Mouse (Mus musculus) gastrocnemius, postnatal 4 days (tissue): Measurements from ENCODE around the gene E330009J07Rik. TPM values are rescaled to one million over a fixed set of nuclear protein-coding genes. Genes with fewer than 3 reads are reported as not detected.

Source experiments
- DNase-seq, 2 experiments: peaks; one replicate each; pipeline ENCODE4 v3.0.0; 2021 to 2022; ENCODE audit warnings: low spot score in 2 of 2, mixed read lengths in 2 of 2
- long read RNA-seq, 2 experiments: library from polyadenylated mRNA; stranded (forward); transcript quantifications; one replicate each; pipeline ENCODE4 v2.0.0; 2021
- total RNA-seq, 2 experiments: library from RNA; stranded (reverse); gene quantifications; 2 replicates each; pipeline ENCODE4 v1.2.3; 2021

Gene E330009J07Rik
- 1 to 10 TPM; 3.9 to 5.4 TPM for total RNA-seq
- long read RNA-seq, experiment 1, full-length matches to known transcripts: 6 of 7 reads
- long read RNA-seq, experiment 1, partial matches to known transcripts: 1 of 7 reads
- long read RNA-seq, experiment 1, other reads (novel, unspliced or antisense): 0 of 7 reads
- long read RNA-seq, experiment 2, full-length matches to known transcripts: 6 of 8 reads
- long read RNA-seq, experiment 2, partial matches to known transcripts: 0 of 8 reads
- long read RNA-seq, experiment 2, other reads (novel, unspliced or antisense): 2 of 8 reads

DNA sequence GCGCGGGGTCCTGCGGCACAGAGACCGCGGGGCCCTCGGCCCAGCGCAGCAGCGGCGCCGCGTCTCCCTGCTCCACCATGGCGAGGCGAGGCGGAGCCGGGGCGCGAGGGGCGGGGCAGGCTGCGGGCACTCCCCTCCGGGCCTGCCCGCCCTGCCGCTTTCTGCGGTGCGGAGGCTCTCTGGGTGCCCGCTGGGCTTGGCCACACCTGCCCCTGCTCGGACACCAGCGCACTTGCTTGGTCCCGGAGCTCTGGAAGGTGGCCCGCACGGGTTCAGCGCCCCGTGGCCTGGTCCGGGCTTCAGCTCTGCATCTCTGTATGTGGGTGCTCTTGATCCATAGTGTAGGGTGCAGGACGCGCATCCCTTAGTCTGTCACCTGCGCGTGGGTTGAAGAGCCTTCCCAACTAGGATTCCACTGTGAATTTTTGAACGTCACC is at the start of gene E330009J07Rik:
E330009J07Rik (minus strand) TSS at position 89 of the 437 bp plus-strand sequence.
- peak; percentile 66 to 79 for DNase-seq

DNA sequence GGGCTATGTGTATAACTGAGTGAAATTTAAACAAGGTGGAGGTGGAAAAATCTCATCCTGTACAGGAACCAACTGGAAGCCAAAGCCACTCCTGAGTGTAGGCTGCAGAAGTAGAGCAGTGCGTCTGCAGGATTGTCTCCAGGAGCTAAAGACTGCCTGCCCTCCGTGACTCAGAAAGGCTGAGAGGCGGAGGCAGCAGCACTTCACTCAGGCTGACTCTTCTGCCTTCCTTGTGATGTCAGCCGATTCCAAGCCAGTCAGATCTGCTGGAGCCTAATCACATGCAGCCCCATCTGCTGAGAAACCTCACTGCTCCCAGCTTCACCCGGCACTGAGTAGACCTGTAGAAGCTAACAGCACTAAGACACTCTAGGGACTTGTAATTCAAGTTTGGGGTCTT is 46.4 kb upstream of the E330009J07Rik start:
- no peak for DNase-seq

DNA sequence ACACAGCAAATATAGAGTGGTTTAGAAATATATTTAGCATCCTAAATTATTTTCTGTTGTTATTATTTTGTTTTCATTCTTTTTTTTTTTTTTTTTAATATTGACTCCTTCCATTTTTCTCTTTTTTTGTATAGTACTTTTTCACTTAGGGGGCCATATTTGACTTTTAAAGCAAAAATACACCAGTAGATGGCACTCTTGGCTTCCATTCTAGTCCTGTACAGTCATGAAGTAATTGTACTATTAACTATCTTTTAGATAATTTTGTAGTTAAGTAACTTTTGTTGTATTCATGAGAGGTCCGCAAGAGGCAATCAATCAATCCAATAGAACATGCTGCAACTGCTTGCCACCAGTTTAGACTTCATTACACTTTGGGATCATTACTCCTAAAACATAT is 43.8 kb upstream of the E330009J07Rik start:
- DNase-seq: no peak

DNA sequence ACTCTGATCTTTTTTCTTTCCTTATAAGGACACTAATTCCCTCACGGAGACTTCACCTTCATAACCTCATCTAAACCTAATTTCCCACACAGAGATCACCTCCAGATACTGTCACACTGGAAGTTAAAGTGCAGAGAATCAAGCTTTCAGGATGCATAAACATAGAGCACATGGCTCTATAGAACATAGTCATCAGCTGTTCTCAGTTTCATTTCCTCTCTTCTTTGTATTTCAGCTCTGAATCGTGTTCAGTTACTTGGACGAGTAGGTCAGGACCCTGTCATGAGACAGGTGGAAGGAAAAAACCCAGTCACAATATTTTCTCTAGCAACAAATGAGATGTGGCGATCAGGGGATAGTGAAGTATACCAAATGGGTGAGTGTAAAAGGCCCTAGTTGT is 40.2 kb upstream of the E330009J07Rik start:
- DNase-seq: no peak

DNA sequence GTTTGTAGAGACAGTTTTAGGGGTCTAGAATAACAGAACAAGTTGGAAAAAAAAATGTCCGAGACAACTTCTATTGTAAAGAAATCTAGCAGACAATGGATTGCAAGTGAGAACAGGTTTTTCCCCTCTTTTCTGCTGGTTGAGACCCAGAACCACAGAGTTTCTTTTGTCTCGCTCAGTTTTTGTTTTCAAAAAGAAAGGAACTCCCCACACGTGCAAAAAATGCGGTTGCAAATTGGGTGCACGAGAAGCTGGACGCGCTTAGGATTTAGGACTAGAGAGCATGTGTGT is 35.7 kb upstream of the E330009J07Rik start:
- DNase-seq: no peak

DNA sequence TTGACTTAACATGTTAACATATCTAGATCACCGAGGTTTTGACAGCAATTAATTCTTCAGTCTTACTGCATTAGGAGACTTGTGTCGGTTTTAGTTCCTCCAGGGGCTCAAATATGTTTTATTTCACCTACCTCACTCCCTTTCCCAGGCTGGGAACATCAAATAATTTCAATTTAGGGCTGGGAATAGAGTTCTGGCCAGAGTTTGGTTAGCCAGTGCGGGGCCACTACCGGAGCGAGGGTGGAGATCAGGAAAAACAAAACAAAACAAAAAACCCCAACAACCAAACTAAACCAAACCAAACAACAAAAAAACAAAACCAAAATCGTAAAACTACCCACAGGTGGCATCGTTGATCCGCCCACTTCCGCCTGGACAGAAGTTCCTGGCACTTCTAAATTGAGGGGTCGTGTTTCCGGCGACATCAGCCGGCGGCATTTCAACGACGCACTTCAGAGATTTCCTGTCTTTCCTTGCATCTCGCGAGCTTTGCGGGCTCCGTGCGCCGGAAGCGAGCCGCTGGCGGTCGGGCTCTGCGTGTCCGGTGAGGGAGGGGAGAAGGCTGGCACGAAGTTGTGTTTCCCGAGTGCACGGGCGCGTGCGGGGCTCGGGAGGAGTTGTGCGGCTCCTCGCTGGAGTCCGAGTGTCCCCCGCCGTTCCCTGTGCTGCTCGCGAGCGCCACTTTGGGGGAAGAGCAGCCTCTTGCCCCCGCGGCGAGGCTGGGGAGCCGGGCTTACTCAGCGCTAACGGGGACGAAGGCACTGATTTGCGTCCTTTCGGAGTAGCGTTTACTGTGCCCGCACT is 35.2 kb upstream of the E330009J07Rik start, which contains the start of gene Ssbp1:
Ssbp1 (plus strand) TSS at position 437 of the 804 bp plus-strand sequence.
- peak; percentile 84 to 92 for DNase-seq

DNA sequence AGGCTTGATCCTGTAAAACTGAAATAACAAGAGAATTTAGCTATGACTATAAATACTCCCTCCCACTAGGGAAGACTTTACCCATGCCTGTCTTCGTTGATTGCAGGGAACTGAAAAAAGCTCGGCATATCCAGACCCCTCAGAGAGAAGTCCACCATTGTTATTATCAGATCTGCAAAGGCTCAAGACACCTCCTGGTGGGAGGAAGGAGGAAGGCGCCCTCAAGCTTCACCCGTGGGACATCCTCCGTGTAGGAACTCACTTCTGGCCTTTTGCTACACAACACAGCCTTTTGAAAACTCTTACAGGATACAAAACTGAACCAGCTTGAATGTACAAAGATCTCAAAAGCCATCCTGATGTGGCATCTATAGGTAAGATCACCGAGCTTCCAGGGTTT is 29.8 kb upstream of the E330009J07Rik start:
- no peak for DNase-seq

DNA sequence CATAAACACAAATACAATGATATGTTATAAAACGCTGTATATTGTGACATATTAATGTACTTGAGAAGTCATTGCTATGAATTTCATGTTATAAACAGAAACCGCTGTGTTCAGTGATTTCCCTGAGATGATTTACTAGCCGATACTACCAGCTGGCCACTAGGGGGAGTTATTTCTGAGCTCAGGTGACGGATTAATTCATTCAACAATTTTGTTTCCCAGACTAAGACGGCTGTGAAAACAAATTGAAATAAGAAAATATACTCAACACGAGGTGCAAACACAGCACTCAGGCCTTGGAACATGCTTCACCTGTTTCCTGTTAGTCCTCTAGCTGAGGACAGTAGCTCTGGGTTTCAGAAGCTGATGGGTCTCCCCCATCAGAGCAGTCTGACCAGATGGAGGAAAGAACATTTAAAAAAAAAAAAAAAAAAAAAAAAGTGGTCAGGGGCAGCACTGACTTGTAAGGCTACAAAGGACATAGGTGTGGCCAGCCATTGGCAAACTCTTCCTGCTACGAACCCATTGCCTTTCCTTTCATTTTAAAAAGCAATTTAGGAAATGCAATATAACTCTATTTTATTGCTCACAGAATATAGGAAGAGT is 18.6 kb upstream of the E330009J07Rik start:
- no peak for DNase-seq

DNA sequence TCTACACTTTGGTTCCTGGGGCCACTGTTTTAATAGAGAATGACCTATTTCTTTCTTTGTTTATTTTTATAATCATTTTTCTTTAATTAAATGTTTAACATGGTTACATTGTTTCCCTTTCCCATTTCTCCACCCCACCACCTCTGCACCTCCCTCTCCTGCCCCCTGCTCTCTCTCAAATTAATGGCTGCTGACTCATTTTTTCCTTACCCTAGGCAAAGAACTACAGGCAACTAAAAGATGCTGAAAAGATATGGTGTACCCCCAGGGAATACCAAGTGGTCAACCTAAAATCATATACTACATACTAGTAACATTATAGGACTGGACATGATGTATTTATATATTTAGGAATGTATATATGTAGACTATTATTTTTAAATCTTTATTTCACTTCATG is 12.7 kb upstream of the E330009J07Rik start:
- no peak for DNase-seq

DNA sequence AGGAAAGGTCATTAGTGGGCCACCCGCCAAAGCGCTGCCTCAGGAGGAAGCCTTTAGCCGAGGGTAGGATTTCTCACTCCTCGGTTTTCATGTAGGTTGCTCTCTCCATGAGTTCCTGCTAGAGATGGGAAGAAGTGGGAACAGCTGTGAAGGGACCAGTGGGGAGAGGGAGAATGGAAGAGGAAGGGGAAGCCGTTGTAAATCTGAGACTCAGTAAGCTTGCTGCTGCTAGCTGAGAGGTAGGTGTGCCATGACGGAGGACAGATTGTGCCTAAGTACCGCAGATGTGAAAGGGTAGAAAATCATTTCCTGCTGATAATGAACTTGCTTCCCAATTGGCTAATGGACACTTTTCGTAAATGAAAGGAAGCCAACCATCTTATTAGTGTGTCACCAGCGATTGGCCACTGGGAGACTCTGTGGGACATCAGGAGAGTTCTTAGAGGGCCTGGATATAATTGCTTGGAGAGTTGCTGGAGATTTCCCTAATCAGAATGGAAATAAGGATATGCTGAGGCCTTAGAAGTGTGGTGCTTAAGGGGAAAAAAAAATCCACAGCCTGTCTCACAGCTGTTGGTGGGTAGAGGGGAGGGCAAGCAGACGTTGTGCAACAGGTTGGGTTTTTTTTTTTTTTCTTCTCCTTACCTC is 7.5 kb upstream of the E330009J07Rik start:
- no peak for DNase-seq

DNA sequence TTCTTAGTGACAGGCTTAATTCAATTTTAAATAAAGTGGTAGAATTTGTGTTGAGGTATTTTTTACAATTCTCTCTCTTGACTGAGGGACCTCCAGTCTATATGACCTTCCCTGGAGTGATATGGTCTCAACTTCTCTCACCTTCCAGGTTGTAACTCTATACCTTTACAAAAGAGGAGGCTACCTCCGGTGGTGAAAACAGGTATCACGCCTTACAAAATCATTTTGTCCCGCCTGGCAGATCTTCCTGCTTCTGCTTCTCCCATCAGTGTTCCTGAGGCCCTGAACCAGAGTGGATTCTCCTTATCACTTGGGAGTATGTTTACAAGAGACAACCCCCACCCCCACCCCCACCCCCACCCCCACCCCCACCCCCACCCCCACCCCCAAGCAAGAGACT is 5.8 kb upstream of the E330009J07Rik start:
- DNase-seq: no peak

DNA sequence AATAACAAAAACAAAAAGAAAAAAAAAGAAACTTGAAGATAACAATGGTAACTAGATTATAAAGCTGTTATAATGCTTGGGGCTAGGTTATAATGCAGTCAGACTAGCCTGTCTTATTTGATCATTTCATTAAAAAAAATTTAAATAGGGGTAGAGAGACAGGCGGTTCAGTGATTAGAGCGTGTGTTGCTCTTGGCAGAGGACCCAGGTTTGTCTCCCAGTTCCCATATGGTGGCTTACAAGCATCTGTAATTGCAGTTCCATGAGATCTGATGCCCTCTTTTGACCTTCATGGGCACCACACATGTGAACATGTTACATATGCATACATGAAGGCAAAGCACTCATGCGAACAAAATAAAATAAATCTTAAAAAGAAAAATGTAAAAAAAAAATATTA is 5.3 kb upstream of the E330009J07Rik start:
- no peak for DNase-seq

DNA sequence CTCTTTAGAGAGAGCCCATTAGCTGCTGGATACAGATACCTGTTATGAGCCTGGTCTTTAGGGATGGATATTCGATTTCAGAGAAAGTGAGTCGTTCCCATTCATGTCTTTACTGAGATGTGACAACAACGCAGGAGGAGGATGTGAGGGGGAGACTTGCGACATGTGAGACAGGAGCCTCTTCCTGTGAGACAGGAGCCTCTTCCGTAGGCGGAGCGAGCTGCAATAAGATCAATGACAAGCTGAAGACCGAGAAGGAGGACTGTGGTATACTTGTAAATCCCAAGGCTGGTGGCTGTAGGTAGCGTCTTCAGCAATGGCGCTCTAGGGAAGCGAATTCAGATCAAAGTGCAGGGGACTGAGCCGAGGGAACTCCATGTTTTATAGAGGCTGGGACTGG is 3.8 kb upstream of the E330009J07Rik start:
- DNase-seq: no peak

DNA sequence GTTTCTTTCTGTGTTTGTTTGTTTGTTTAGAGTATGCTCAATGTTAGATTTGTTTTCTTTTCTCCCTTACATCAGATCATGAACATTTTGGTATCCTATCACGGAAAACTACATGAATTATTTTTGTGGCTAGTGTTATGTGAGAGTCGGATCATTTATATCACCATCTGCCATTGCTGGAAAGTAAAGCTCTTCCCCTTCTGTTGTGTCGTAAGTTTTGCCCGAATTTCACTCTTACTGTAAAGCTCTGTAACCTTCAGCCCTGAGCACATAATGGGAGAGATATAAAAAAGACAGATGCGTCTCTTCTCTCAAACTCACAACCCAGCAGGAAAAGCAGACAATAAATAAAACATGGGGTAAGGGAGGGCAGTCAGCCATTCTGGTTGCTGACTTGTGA is 3.0 kb upstream of the E330009J07Rik start, which contains the start of gene Wee2:
Wee2 (plus strand) TSS at position 153 of the 400 bp plus-strand sequence.
- no peak for DNase-seq

DNA sequence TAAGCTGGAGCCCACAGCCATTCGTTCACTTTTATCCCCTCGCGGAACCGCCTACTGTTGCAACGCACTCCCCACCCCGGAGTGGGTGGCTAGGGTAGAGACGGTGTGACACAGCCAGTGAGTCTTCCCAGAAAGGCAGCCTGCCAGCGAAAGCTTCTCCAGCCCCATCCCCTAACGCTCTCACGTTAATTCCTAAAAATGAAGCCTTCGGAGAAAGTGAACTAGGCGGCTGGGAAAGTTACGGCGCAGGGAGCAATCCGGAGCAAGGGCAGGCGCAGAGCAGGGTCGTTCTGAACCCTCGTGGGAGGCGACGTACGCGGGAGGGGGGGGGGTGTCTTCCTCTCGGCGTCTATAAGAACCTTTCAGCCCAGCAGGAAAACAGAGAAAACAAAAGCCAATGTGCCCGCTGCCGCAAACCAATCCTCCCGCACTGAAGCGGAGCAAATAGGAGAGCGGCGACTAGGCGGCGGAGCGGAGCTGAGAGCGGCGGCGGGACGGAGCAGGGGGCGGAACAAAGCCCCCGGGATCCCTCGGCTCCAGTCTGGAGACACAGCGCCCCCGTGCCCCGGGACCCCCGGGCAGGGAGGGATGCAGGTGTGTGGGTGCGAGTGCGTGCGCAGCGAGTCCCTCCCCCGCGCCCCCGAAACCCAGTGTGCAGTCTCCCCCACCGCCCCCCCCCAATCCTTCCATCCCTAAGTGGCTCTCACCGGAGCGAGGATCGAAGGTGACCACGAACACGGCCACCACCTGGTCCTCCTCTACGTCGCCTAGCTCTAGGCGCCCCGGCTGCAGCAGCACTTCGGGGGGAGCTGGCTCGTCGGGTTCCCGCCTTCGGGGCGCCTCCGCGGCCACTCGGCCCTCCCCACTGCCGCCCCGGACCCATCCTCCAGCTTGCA is 536 bp downstream of the E330009J07Rik start:
- DNase-seq: peak in 1 of 2 experiments; percentile 31

DNA sequence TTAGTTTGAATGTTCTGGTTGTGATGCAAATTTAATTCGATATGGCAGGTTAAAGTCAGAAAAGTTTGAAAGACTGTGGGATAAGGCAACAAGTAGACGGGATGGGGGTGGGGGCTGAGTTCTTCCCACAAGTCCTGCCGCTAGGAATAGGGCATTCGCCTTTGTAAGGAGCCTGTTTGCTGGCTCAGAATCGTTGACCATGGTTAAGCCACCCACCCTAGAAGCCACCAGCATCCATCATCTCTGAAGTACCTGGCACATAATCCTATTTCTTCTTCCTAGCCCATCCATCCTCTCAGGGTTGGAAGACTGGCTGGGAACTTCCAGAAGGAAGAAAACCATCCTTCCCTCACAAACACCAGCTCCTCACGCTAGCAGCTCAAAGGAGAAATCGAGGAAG is 1.2 kb downstream of the E330009J07Rik start:
- DNase-seq: no peak

DNA sequence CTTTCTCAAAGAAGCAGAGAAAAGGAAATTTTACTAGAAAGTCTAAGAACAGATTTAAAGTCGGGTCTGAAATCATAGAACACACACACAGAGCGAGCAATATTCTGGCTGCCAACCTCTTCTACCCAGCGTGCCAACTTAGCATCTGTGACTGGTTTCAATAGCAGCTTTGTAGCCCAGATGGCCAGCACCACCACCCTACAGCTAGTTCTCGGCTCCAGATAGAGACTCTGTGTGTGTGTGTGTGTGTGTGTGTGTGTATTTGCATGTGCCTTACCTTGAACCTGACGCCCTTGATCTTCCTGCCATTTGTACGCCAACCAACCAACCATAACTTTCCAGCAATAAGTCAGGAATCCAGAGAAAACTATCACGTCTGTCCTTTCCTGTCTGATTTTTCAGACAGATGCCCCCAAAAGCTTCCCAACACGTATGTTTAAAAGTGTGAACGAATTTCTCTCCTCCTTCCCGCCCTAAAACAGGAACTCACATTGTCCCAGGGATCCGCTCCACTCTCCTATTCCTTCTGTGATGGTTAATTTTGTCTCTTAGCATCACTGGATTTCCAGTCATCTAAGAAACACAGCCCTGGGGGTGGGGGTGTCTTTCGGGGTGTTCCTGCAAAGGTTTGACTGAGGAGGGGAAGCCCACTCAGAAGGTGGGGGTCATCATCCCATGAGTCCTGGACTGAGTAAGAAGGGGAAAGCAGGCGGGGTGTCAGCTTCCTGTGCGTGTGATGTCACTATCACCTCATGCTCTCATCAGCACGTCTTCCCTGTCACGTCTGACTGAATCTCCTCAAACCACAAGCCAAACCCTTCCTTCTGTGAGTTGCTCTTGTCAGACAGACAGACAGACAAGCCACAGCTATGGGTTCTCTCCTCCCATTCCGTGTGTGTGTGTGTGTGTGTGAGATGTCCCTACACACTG is 3.3 kb downstream of the E330009J07Rik start:
- DNase-seq: no peak

DNA sequence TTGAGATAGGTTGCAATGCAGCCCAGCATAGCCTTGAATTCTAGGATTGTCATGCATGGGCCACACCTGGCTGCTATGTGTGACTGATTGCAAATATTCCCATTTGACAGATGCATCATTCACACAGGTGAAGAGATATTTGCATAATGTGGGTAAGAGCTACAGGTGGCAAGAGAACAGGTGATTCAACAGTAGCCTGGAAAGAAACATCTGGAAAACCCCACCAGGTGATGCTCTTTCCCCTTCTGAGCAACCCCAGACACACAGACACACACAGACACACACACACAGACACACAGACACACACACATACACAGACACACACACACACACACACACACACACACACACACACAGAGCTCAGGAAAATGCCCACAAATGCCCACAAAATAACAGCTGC is 4.1 kb downstream of the E330009J07Rik start:
- no peak for DNase-seq

DNA sequence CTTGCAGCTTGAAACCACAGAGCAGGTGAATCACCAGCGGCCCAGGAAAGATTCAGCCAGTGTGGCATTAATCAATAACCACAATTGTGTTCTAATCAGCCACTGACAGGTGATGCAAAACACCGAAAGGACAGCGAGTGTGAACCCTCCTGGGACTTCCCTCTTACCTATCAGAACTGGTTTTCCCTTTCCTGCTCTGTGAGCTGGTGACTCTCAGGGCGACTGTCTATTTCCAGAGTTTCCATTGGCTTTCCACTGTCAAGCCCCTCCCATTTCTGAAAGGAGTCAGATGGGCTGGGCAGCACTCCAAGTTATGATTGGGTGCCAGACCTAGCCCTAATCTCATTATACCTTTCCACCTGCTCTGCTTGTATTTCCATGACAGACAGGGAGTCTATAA is 4.6 kb downstream of the E330009J07Rik start:
- DNase-seq: no peak

DNA sequence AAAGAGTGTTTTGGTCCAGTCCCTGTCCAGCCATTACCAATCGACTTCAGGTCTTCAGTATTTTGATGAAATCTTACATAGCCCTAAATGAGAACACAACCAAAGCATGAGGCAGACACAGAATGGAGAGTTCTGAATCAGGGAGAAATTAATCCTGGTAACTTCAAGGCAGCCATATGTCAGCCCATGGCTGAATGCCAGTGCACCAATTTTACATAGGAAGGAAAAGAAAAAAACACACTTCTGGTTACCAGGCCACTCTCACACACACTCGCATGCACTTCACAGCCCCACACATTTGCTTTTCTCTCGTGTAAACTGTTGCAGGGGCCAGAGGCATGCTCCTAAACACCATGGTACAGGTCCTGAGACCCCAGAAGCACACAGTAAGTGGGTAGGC is 5.1 kb downstream of the E330009J07Rik start:
- DNase-seq: no peak
